Mouse (Mus musculus) MEL (cell line): ENCODE data around the gene Farsa. TPM values are rescaled to one million over a fixed set of nuclear protein-coding genes. Genes with fewer than 3 reads are reported as not detected.

Source experiments
- DNase-seq: peaks from one replicate; pipeline ENCODE4 v3.0.0; 2011; ENCODE audit warnings: low read depth, low spot score
- H3K27ac ChIP-seq: 2 replicates; pipeline ENCODE4 v1.5.1; 2012; ENCODE audit warnings: low read depth, mild to moderate bottlenecking, control low read depth, low read length, moderate library complexity; ENCODE audit not compliant: control insufficient read depth
- H3K27me3 ChIP-seq, 2 experiments: fragments of 150-350 bp in 1 of 2; sonication (generic) in 1 of 2; 2 replicates each; pipeline ENCODE4 v1.6.1; 2012; ENCODE audit warnings: low read length in 2 of 2, mild to moderate bottlenecking in 2 of 2, improper control_type of control experiment in 1 of 2, moderate library complexity in 1 of 2; ENCODE audit not compliant: insufficient read depth in 2 of 2, control insufficient read depth in 1 of 2
- H3K36me3 ChIP-seq, 2 experiments: 2 replicates each; pipeline ENCODE4 v1.6.1; 2012 to 2014; ENCODE audit warnings: low read length in 2 of 2, improper control_type of control experiment in 1 of 2, inconsistent platforms in 1 of 2, mild to moderate bottlenecking in 1 of 2; ENCODE audit not compliant: insufficient read depth in 2 of 2, control insufficient read depth in 1 of 2
- H3K4me1 ChIP-seq, 2 experiments: fragments of 150-350 bp in 1 of 2; sonication (generic) in 1 of 2; 2 replicates each; pipeline ENCODE4 v1.6.1; 2012; ENCODE audit warnings: low read length in 2 of 2, improper control_type of control experiment in 1 of 2, mild to moderate bottlenecking in 1 of 2; ENCODE audit not compliant: insufficient read depth in 2 of 2, control insufficient read depth in 1 of 2
- H3K4me3 ChIP-seq, 2 experiments: fragments of 150-350 bp in 1 of 2; sonication (generic) in 1 of 2; 2 replicates each; pipeline ENCODE4 v1.5.1; 2012; ENCODE audit warnings: low read depth in 2 of 2, low read length in 2 of 2, mild to moderate bottlenecking in 2 of 2, moderate library complexity in 2 of 2, control low read depth in 1 of 2, improper control_type of control experiment in 1 of 2; ENCODE audit not compliant: control insufficient read depth in 1 of 2, insufficient read depth in 1 of 2
- H3K79me2 ChIP-seq: 2 replicates; pipeline ENCODE4 v1.6.1; 2012; ENCODE audit warnings: mild to moderate bottlenecking, low read length, moderate library complexity; ENCODE audit not compliant: control insufficient read depth, poor library complexity, insufficient read depth
- H3K9ac ChIP-seq: 2 replicates; pipeline ENCODE4 v1.6.1; 2012; ENCODE audit warnings: low read depth, mild to moderate bottlenecking, control low read depth, low read length, moderate library complexity; ENCODE audit not compliant: control insufficient read depth, poor library complexity, severe bottlenecking
- H3K9me3 ChIP-seq: fragments of 150-350 bp; sonication (generic); replicated peaks from 2 replicates; pipeline ENCODE4 v1.6.1; 2012; ENCODE audit warnings: mild to moderate bottlenecking, low read length, improper control_type of control experiment, moderate library complexity; ENCODE audit not compliant: insufficient read depth
- BHLHE40 ChIP-seq: IDR thresholded peaks from 2 replicates; pipeline ENCODE4 v1.6.1; 2012; ENCODE audit warnings: low read depth, mild to moderate bottlenecking, inconsistent platforms, low read length, improper control_type of control experiment, borderline replicate concordance
- CHD1 ChIP-seq: IDR thresholded peaks from 2 replicates; pipeline ENCODE4 v1.6.1; 2012; ENCODE audit warnings: low read depth, mild to moderate bottlenecking, inconsistent platforms, low read length, improper control_type of control experiment
- CHD2 ChIP-seq: IDR thresholded peaks from 2 replicates; pipeline ENCODE4 v1.6.1; 2011; ENCODE audit warnings: low read length, improper control_type of control experiment
- CTCF ChIP-seq, 3 experiments: IDR thresholded peaks in 2 of 3; conservative IDR thresholded peaks in 1 of 3; 2 replicates each; pipeline ENCODE4 v1.5.1; 2011 to 2012; ENCODE audit warnings: low read length in 3 of 3, low read depth in 2 of 3, mild to moderate bottlenecking in 2 of 3, improper control_type of control experiment in 1 of 3, inconsistent platforms in 1 of 3, mixed read lengths in 1 of 3, moderate library complexity in 1 of 3; ENCODE audit not compliant: control insufficient read depth in 1 of 3, insufficient read depth in 1 of 3, poor library complexity in 1 of 3, severe bottlenecking in 1 of 3
- E2F4 ChIP-seq: IDR thresholded peaks from 2 replicates; pipeline ENCODE4 v1.6.1; 2011; ENCODE audit warnings: low read depth, low read length, improper control_type of control experiment, borderline replicate concordance
- ELF1 ChIP-seq: IDR thresholded peaks from 2 replicates; pipeline ENCODE4 v1.6.1; 2014; ENCODE audit warnings: low read depth, mild to moderate bottlenecking, inconsistent platforms, low read length, improper control_type of control experiment, moderate library complexity
- EP300 ChIP-seq, 2 experiments: IDR thresholded peaks; 2 replicates each; pipeline ENCODE4 v1.6.1; 2011; ENCODE audit warnings: improper control_type of control experiment in 2 of 2, low read length in 2 of 2, low read depth in 1 of 2, mild to moderate bottlenecking in 1 of 2
- ETS1 ChIP-seq: IDR thresholded peaks from 2 replicates; pipeline ENCODE4 v1.6.1; 2012; ENCODE audit warnings: low read depth, mild to moderate bottlenecking, inconsistent platforms, low read length, improper control_type of control experiment, moderate library complexity
- GABPA ChIP-seq: IDR thresholded peaks from 2 replicates; pipeline ENCODE4 v1.6.1; 2012; ENCODE audit warnings: low read depth, mild to moderate bottlenecking, inconsistent platforms, low read length, improper control_type of control experiment, moderate library complexity
- HCFC1 ChIP-seq: IDR thresholded peaks from 2 replicates; pipeline ENCODE4 v1.6.1; 2012; ENCODE audit warnings: low read depth, mild to moderate bottlenecking, inconsistent platforms, low read length, improper control_type of control experiment, moderate library complexity
- KAT2A ChIP-seq: conservative IDR thresholded peaks from 2 replicates; pipeline ENCODE4 v1.6.1; 2012; ENCODE audit warnings: low read depth, low read length, improper control_type of control experiment, inconsistent platforms
- MAX ChIP-seq: IDR thresholded peaks from 2 replicates; pipeline ENCODE4 v1.6.1; 2011; ENCODE audit warnings: low read length, improper control_type of control experiment
- MEF2A ChIP-seq: IDR thresholded peaks from 2 replicates; pipeline ENCODE4 v1.6.1; 2014; ENCODE audit warnings: low read depth, mild to moderate bottlenecking, inconsistent platforms, low read length, improper control_type of control experiment; ENCODE audit not compliant: poor library complexity, insufficient replicate concordance, severe bottlenecking; ENCODE audit errors: extremely low read depth
- MXI1 ChIP-seq: IDR thresholded peaks from 2 replicates; pipeline ENCODE4 v1.6.1; 2011; ENCODE audit warnings: mild to moderate bottlenecking, low read depth, low read length, improper control_type of control experiment
- MYB ChIP-seq: IDR thresholded peaks from 2 replicates; pipeline ENCODE4 v1.6.1; 2011; ENCODE audit warnings: mild to moderate bottlenecking, low read depth, low read length, improper control_type of control experiment
- MYC ChIP-seq: IDR thresholded peaks from 2 replicates; pipeline ENCODE4 v1.6.1; 2011; ENCODE audit warnings: low read depth, mild to moderate bottlenecking, low read length, improper control_type of control experiment, moderate library complexity
- NRF1 ChIP-seq: IDR thresholded peaks from 2 replicates; pipeline ENCODE4 v1.6.1; 2014; ENCODE audit warnings: low read depth, mild to moderate bottlenecking, inconsistent platforms, low read length, improper control_type of control experiment, moderate library complexity; ENCODE audit not compliant: poor library complexity, insufficient read depth, severe bottlenecking
- POLR2A ChIP-seq, 2 experiments: IDR thresholded peaks; 2 replicates each; pipeline ENCODE4 v1.6.1; 2011 to 2012; ENCODE audit warnings: low read length in 2 of 2, mild to moderate bottlenecking in 2 of 2, control low read depth in 1 of 2, improper control_type of control experiment in 1 of 2, low read depth in 1 of 2, moderate library complexity in 1 of 2; ENCODE audit not compliant: control insufficient read depth in 1 of 2, insufficient read depth in 1 of 2, poor library complexity in 1 of 2
- POLR2AphosphoS2 ChIP-seq: IDR thresholded peaks from 2 replicates; pipeline ENCODE4 v1.6.1; 2011; ENCODE audit warnings: low read length, improper control_type of control experiment
- RCOR1 ChIP-seq: IDR thresholded peaks from 2 replicates; pipeline ENCODE4 v1.6.1; 2012; ENCODE audit warnings: low read depth, mild to moderate bottlenecking, inconsistent platforms, low read length, improper control_type of control experiment
- SIN3A ChIP-seq: IDR thresholded peaks from 2 replicates; pipeline ENCODE4 v1.6.1; 2012; ENCODE audit warnings: low read length, improper control_type of control experiment, inconsistent platforms
- TAL1 ChIP-seq: IDR thresholded peaks from 2 replicates; pipeline ENCODE4 v1.6.1; 2012; ENCODE audit warnings: mild to moderate bottlenecking, inconsistent platforms, low read length, moderate library complexity, mixed read lengths
- TBP ChIP-seq: IDR thresholded peaks from 2 replicates; pipeline ENCODE4 v1.8.0; 2011; ENCODE audit warnings: low read depth, low read length, improper control_type of control experiment
- UBTF ChIP-seq: IDR thresholded peaks from 2 replicates; pipeline ENCODE4 v1.6.1; 2012; ENCODE audit warnings: low read depth, mild to moderate bottlenecking, inconsistent platforms, low read length, improper control_type of control experiment, moderate library complexity, borderline replicate concordance; ENCODE audit not compliant: insufficient read depth
- USF1 ChIP-seq: IDR thresholded peaks from 2 replicates; pipeline ENCODE4 v1.6.1; 2014; ENCODE audit warnings: low read depth, mild to moderate bottlenecking, inconsistent platforms, low read length, improper control_type of control experiment, moderate library complexity
- USF2 ChIP-seq, 2 experiments: IDR thresholded peaks; 2 replicates each; pipeline ENCODE4 v1.6.1; 2011 to 2012; ENCODE audit warnings: improper control_type of control experiment in 2 of 2, low read length in 2 of 2, borderline replicate concordance in 1 of 2, inconsistent platforms in 1 of 2, low read depth in 1 of 2, mild to moderate bottlenecking in 1 of 2; ENCODE audit not compliant: insufficient read depth in 1 of 2
- ZC3H11A ChIP-seq: IDR thresholded peaks from 2 replicates; pipeline ENCODE4 v1.6.1; 2012; ENCODE audit warnings: low read depth, mild to moderate bottlenecking, inconsistent platforms, low read length, improper control_type of control experiment
- ZKSCAN1 ChIP-seq: IDR thresholded peaks from 2 replicates; pipeline ENCODE4 v1.6.1; 2012; ENCODE audit warnings: low read depth, mild to moderate bottlenecking, inconsistent platforms, low read length, improper control_type of control experiment, moderate library complexity
- ZMIZ1 ChIP-seq: IDR thresholded peaks from 2 replicates; pipeline ENCODE4 v1.6.1; 2012; ENCODE audit warnings: low read depth, mild to moderate bottlenecking, inconsistent platforms, low read length, improper control_type of control experiment, moderate library complexity
- ZNF384 ChIP-seq: IDR thresholded peaks from 2 replicates; pipeline ENCODE4 v1.6.1; 2012; ENCODE audit warnings: low read depth, mild to moderate bottlenecking, inconsistent platforms, low read length, improper control_type of control experiment
- polyA plus RNA-seq, 2 experiments: library from polyadenylated mRNA; stranded (reverse) in 1 of 2; unstranded in 1 of 2; fragments of >175 nt in 1 of 2; fragments of >200 nt in 1 of 2; gene quantifications; 2 replicates each; pipeline versions ENCODE4 v1.2.1 to v1.2.4; 2012; ENCODE audit warnings: low replicate concordance in 2 of 2, low read depth in 1 of 2; ENCODE audit not compliant: insufficient read length in 2 of 2, insufficient read depth in 1 of 2, missing spikeins in 1 of 2
- total RNA-seq: library from RNA; depleted of rRNA; stranded (reverse); fragments of 300-350 nt; gene quantifications from 2 replicates; pipeline ENCODE4 v1.2.3, GENCODE M21; 2012

The Farsa gene
- total and polyA plus RNA-seq, 3 experiments: 152 to 295 (median 245) TPM

GRCm38 (mm10) chr8:84846722-84847572 is 9.8 kb upstream of the Farsa start, which contains the start of gene Calr (continued):
- peak; percentile 85 for TF ChIP-seq HCFC1
- TF ChIP-seq ELF1: peak; percentile 47; the same call in 1 of the 2 replicates
- TF ChIP-seq NRF1: peak; percentile 40

GRCm38 (mm10) chr8:84847684-84848435 is 8.9 kb upstream of the Farsa start:
- peak; percentile 92 for DNase-seq
- H3K4me3 ChIP-seq: peak overlapping the region; percentile 69 to 73
- H3K9ac ChIP-seq: peak overlapping the region; percentile 81
- no peaks in the 10 kb centered on the region for H3K9me3 ChIP-seq
- peaks cover 7 to 18% of the 10 kb centered on the region in 2 experiments; a peak in 3 of 4 replicates for H3K4me1 ChIP-seq
- peaks cover 31% of the 10 kb centered on the region for H3K79me2 ChIP-seq
- peak overlapping the region; percentile 98 for H3K27ac ChIP-seq
- H3K36me3 ChIP-seq: peaks cover 13 to 31% of the 10 kb centered on the region in 2 experiments
- no peaks in the 10 kb centered on the region for H3K27me3 ChIP-seq
- TF ChIP-seq ZNF384 (peak; percentile 91), GABPA (no peak), ZC3H11A (no peak), KAT2A (no peak; the same call in 1 of the 2 replicates), CTCF (IDR thresholded peaks at IDR 0.05 in 2 of 3, conservative IDR thresholded peaks at IDR 0.05 in 1 of 3; ENCODE audit: control insufficient read depth in 1 of 3, insufficient read depth in 1 of 3, low read depth in 2 of 3, low read length in 3 of 3, poor library complexity in 1 of 3, severe bottlenecking in 1 of 3) (no peak), BHLHE40 (peak; percentile 92), HCFC1 (peak; percentile 68), TBP (peak; percentile 69; the same call in 1 of the 2 replicates), CHD2 (peak; percentile 81), ETS1 (peak; percentile 93), USF1 (peak; percentile 95), MEF2A (no peak), ZMIZ1 (peak; percentile 76), RCOR1 (peak; percentile 84; the same call in 1 of the 2 replicates), SIN3A (peak; percentile 91), MYB (peak; percentile 98), POLR2A (IDR thresholded peaks at IDR 0.05; ENCODE audit: control insufficient read depth in 1 of 2, insufficient read depth in 1 of 2, low read depth in 1 of 2, low read length in 2 of 2, poor library complexity in 1 of 2) (peak in 1 of 2 experiments; percentile 57; a peak in 2 of 4 replicates), EP300 (IDR thresholded peaks at IDR 0.05; ENCODE audit: low read depth in 1 of 2, low read length in 2 of 2) (peak; percentile 97 to 99), POLR2AphosphoS2 (peak; percentile 77), MAX (peak; percentile 75; the same call in 1 of the 2 replicates), MXI1 (peak; percentile 65), MYC (peak; percentile 71; the same call in 1 of the 2 replicates), UBTF (no peak), TAL1 (peak; percentile 87), CHD1 (0 out of 2 replicates have a peak, but pooled peaks have one; percentile 93), ZKSCAN1 (no peak), USF2 (IDR thresholded peaks at IDR 0.05; ENCODE audit: borderline replicate concordance in 1 of 2, insufficient read depth in 1 of 2, low read depth in 1 of 2, low read length in 2 of 2) (peak in 1 of 2 experiments; percentile 65; a peak in 1 of 4 replicates), E2F4 (0 out of 2 replicates have a peak, but pooled peaks have one; percentile 45)
